Mouse (Mus musculus): ENCODE measurements around the gene Scml4. TPM values are rescaled to one million over a fixed set of nuclear protein-coding genes. Genes with fewer than 3 reads are reported as not detected.

The Scml4 gene
- total and polyA plus RNA-seq, 3 experiments = 0.84 to 1.3 (median 1.3) TPM

GRCm38 (mm10) chr10:42833871-42834727 is 26.1 kb upstream of the Scml4 start:
- DNase-seq = no peak
- Histone ChIP-seq H3K4me1 (ENCODE audit: control insufficient read depth, insufficient read depth, low read length) (no peaks in the 10 kb centered on the region), H3K27ac (no peak overlapping the region), H3K36me3 (ENCODE audit: control insufficient read depth, insufficient read depth, low read length) (peaks cover 3% of the 10 kb centered on the region), H3K9ac (ENCODE audit: low read depth, low read length) (no peak overlapping the region), H3K4me3 (no peak overlapping the region), H3K27me3 (ENCODE audit: control insufficient read depth, insufficient read depth, low read length) (no peaks in the 10 kb centered on the region), H3K79me2 (replicated peaks; ENCODE audit: control insufficient read depth, insufficient read depth, low read length) (no peaks in the 10 kb centered on the region)
- intact Hi-C loops (cut with DNase I) = no loop called here
- WGBS = 87% methylated on average over 4 of the region's 4 CpGs
- no peak for TF ChIP-seq POLR2A (IDR thresholded peaks at IDR 0.05; ENCODE audit: insufficient read depth, low read depth, low read length)
- no peak for TF ChIP-seq CTCF (IDR thresholded peaks at IDR 0.05)
- TF ChIP-seq EP300 (IDR thresholded peaks at IDR 0.05; ENCODE audit: insufficient read depth, low read depth, low read length) = no peak

- TF ChIP-seq EP300 (IDR thresholded peaks at IDR 0.05; ENCODE audit: insufficient read depth, low read depth, low read length) (no peak), CTCF (IDR thresholded peaks at IDR 0.05) (no peak), POLR2A (IDR thresholded peaks at IDR 0.05; ENCODE audit: insufficient read depth, low read depth, low read length) (no peak)
- Histone ChIP-seq H3K27me3 (ENCODE audit: control insufficient read depth, insufficient read depth, low read length) (no peaks in the 10 kb centered on the region), H3K4me1 (ENCODE audit: control insufficient read depth, insufficient read depth, low read length) (peaks cover 3% of the 10 kb centered on the region), H3K4me3 (no peak overlapping the region), H3K9ac (ENCODE audit: low read depth, low read length) (no peak overlapping the region), H3K27ac (no peak overlapping the region), H3K79me2 (replicated peaks; ENCODE audit: control insufficient read depth, insufficient read depth, low read length) (no peaks in the 10 kb centered on the region), H3K36me3 (ENCODE audit: control insufficient read depth, insufficient read depth, low read length) (no peaks in the 10 kb centered on the region)
- 82% methylated on average over 4 of the region's 4 CpGs for WGBS
- DNase-seq = no peak
- intact Hi-C loops (cut with DNase I) = no loop called here
Observed at GRCm38 (mm10) chr10:42838106-42838505, 22.1 kb upstream of the Scml4 start.

GRCm38 (mm10) chr10:42838736-42839135 is 21.4 kb upstream of the Scml4 start:
- Histone ChIP-seq H3K27me3 (ENCODE audit: control insufficient read depth, insufficient read depth, low read length) (no peaks in the 10 kb centered on the region), H3K36me3 (ENCODE audit: control insufficient read depth, insufficient read depth, low read length) (no peaks in the 10 kb centered on the region), H3K27ac (no peak overlapping the region), H3K9ac (ENCODE audit: low read depth, low read length) (no peak overlapping the region), H3K4me1 (ENCODE audit: control insufficient read depth, insufficient read depth, low read length) (peaks cover 7% of the 10 kb centered on the region), H3K4me3 (no peak overlapping the region), H3K79me2 (replicated peaks; ENCODE audit: control insufficient read depth, insufficient read depth, low read length) (no peaks in the 10 kb centered on the region)
- DNase-seq = no peak
- intact Hi-C loops (cut with DNase I) = no loop called here
- TF ChIP-seq EP300 (IDR thresholded peaks at IDR 0.05; ENCODE audit: insufficient read depth, low read depth, low read length) = no peak
- no peak for TF ChIP-seq POLR2A (IDR thresholded peaks at IDR 0.05; ENCODE audit: insufficient read depth, low read depth, low read length)
- TF ChIP-seq CTCF (IDR thresholded peaks at IDR 0.05) = no peak
- WGBS = 67% methylated on average over 2 of the region's 2 CpGs

GRCm38 (mm10) chr10:42840036-42840435 is 20.1 kb upstream of the Scml4 start:
- Histone ChIP-seq H3K36me3 (ENCODE audit: control insufficient read depth, insufficient read depth, low read length) (no peaks in the 10 kb centered on the region), H3K79me2 (replicated peaks; ENCODE audit: control insufficient read depth, insufficient read depth, low read length) (no peaks in the 10 kb centered on the region), H3K4me1 (ENCODE audit: control insufficient read depth, insufficient read depth, low read length) (peaks cover 9% of the 10 kb centered on the region), H3K9ac (ENCODE audit: low read depth, low read length) (no peak overlapping the region), H3K27ac (no peak overlapping the region), H3K27me3 (ENCODE audit: control insufficient read depth, insufficient read depth, low read length) (no peaks in the 10 kb centered on the region), H3K4me3 (no peak overlapping the region)
- WGBS = 95% methylated on average over 11 of the region's 11 CpGs
- TF ChIP-seq POLR2A (IDR thresholded peaks at IDR 0.05; ENCODE audit: insufficient read depth, low read depth, low read length) (no peak), EP300 (IDR thresholded peaks at IDR 0.05; ENCODE audit: insufficient read depth, low read depth, low read length) (no peak), CTCF (IDR thresholded peaks at IDR 0.05) (no peak)
- intact Hi-C loops (cut with DNase I) = loop anchor here (5.0 to 10.0 kb wide), 2 partner anchors 147 to 335 kb away; partner anchors contain the start of genes 9030612E09Rik and Sobp
- DNase-seq = peak in 1 of 2 experiments; percentile 10

GRCm38 (mm10) chr10:42841531-42842195 is 18.5 kb upstream of the Scml4 start:
- H3K79me2 ChIP-seq (replicated peaks; ENCODE audit: control insufficient read depth, insufficient read depth, low read length) = no peaks in the 10 kb centered on the region
- no peak overlapping the region for H3K4me3 ChIP-seq
- TF ChIP-seq POLR2A (IDR thresholded peaks at IDR 0.05; ENCODE audit: insufficient read depth, low read depth, low read length) (no peak), EP300 (IDR thresholded peaks at IDR 0.05; ENCODE audit: insufficient read depth, low read depth, low read length) (no peak), CTCF (IDR thresholded peaks at IDR 0.05) (peak; percentile 53)
- no peaks in the 10 kb centered on the region for H3K27me3 ChIP-seq (ENCODE audit: control insufficient read depth, insufficient read depth, low read length)
- peaks cover 9% of the 10 kb centered on the region for H3K4me1 ChIP-seq (ENCODE audit: control insufficient read depth, insufficient read depth, low read length)
- H3K9ac ChIP-seq (ENCODE audit: low read depth, low read length) = no peak overlapping the region
- intact Hi-C loops (cut with DNase I) = loop anchor here (1.0 to 10.0 kb wide), 3 partner anchors 101 to 333 kb away; partner anchors contain the start of genes 9030612E09Rik and Sobp
- no peak for DNase-seq
- H3K27ac ChIP-seq = no peak overlapping the region
- 61% methylated on average over 16 of the region's 16 CpGs for WGBS
- no peaks in the 10 kb centered on the region for H3K36me3 ChIP-seq (ENCODE audit: control insufficient read depth, insufficient read depth, low read length)
